Mouse (Mus musculus) kidney, adult 2 months (tissue): ENCODE measurements around the gene Atf7ip. TPM values are rescaled to one million over a fixed set of nuclear protein-coding genes. Genes with fewer than 3 reads are reported as not detected.
A peak's percentile ranks its signal among the peaks of the same experiment; 100 is the strongest.

Source experiments
- DNase-seq: peaks from one replicate; pipeline ENCODE4 v3.0.0; 2021
- H3K27ac ChIP-seq: fragments of 200-500 bp; 2 replicates; pipeline ENCODE4 v1.5.1; 2012; ENCODE audit warnings: low read depth, low read length, control low read depth, inconsistent platforms; ENCODE audit not compliant: insufficient read depth
- H3K27me3 ChIP-seq: fragments of 200-500 bp; replicated peaks from 2 replicates; pipeline ENCODE4 v1.6.1; 2012; ENCODE audit warnings: mild to moderate bottlenecking, moderate library complexity, low read length, inconsistent platforms; ENCODE audit not compliant: control insufficient read depth, insufficient read depth
- H3K36me3 ChIP-seq: fragments of 200-500 bp; 2 replicates; pipeline ENCODE4 v1.6.1; 2012; ENCODE audit warnings: mild to moderate bottlenecking, moderate library complexity, low read length, inconsistent platforms; ENCODE audit not compliant: control insufficient read depth, insufficient read depth
- H3K4me1 ChIP-seq: fragments of 200-500 bp; 2 replicates; pipeline ENCODE4 v1.6.1; 2011; ENCODE audit warnings: low read length; ENCODE audit not compliant: control insufficient read depth, insufficient read depth
- H3K4me3 ChIP-seq: fragments of 200-500 bp; 2 replicates; pipeline ENCODE4 v1.5.1; 2011; ENCODE audit warnings: mild to moderate bottlenecking, low read depth, low read length, control low read depth; ENCODE audit not compliant: insufficient read depth
- CTCF ChIP-seq: fragments of 200-500 bp; conservative IDR thresholded peaks from 2 replicates; pipeline ENCODE4 v1.5.1; 2011; ENCODE audit warnings: low read depth, mild to moderate bottlenecking, control low read depth, low read length, moderate library complexity, mixed read lengths; ENCODE audit not compliant: insufficient read depth, insufficient read length
- POLR2A ChIP-seq: fragments of 200-500 bp; IDR thresholded peaks from one replicate; pipeline ENCODE4 v1.6.1; 2011; ENCODE audit warnings: low read depth, low read length, control low read depth
- WGBS: fragments of 180-500 bp; shearing (Covaris S2); methylation state at CpG from one replicate; pipeline ENCODE4 v1.1.7; 2018; 5-methylcytosine and 5-hydroxymethylcytosine counted together
- polyA plus RNA-seq: library from polyadenylated mRNA; depleted of rRNA; stranded (reverse); fragments of >200 nt; gene quantifications from 2 replicates; pipeline ENCODE4 v1.2.3, GENCODE M21; 2012; rRNA removed

Atf7ip gene
- polyA plus RNA-seq, 1 experiment: 13.9 TPM

DNA sequence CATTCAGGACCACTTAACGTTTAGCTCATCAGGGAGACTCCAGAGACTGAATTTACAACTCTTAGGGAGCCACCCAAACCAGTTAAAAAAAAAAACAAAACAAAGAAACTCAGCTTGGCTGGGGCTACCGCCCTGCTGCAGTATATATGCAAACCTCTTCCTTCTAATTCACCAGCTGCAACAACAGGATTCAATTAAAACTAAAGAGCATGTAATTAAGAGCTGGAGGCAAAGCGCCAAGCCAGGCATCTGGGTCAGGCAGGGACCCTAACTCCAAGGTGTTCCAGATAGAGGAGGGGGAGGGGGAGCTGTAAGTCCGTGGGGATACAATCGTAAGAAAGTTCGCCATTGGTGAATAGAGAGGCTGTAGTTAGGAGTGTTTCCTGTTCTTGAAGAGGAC lies 140.2 kb downstream of the Atf7ip start:
- Histone ChIP-seq H3K4me1 (no peaks in the 10 kb centered on the region), H3K36me3 (no peaks in the 10 kb centered on the region), H3K27me3 (no peaks in the 10 kb centered on the region), H3K27ac (no peak overlapping the region), H3K4me3 (no peak overlapping the region)
- WGBS: 37% methylated on average over 6 of the region's 6 CpGs
- DNase-seq: no peak
- TF ChIP-seq POLR2A: no peak
- TF ChIP-seq CTCF: no peak

DNA sequence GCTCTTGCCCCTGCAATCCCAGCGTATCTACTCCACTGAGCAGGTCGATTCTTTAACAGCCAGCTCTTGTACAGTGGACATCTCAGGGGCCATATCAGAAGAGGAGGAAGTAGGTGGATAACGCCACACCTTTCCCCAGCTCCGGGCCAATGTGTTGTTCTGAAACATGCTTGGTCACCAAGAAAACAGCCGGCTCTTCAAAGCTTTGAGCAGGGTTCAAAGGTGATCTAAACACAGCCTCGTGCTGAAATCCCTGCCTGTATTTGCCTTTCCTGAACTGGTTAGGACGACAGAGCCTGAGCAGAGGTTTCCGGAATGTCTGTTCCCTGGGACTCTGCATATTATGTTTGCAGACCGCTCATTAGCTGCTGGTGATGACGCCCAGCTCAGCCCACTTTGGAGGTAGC lies 141.5 kb downstream of the Atf7ip start:
- H3K27ac ChIP-seq: no peak overlapping the region
- 57% methylated on average over 10 of the region's 10 CpGs for WGBS
- H3K27me3 ChIP-seq: no peaks in the 10 kb centered on the region
- H3K4me1 ChIP-seq: no peaks in the 10 kb centered on the region
- no peak overlapping the region for H3K4me3 ChIP-seq
- DNase-seq: peak; percentile 19
- no peaks in the 10 kb centered on the region for H3K36me3 ChIP-seq
- TF ChIP-seq CTCF (no peak), POLR2A (no peak)

- no peak for DNase-seq
- no peaks in the 10 kb centered on the region for H3K36me3 ChIP-seq
- H3K27me3 ChIP-seq: no peaks in the 10 kb centered on the region
- TF ChIP-seq POLR2A (no peak), CTCF (no peak)
- no peak overlapping the region for H3K27ac ChIP-seq
- H3K4me3 ChIP-seq: no peak overlapping the region
- 82% methylated on average over 8 of the region's 8 CpGs for WGBS
- no peaks in the 10 kb centered on the region for H3K4me1 ChIP-seq
Measured at GRCm38 (mm10) chr6:136650664-136651063, 144.7 kb downstream of the Atf7ip start.

DNA sequence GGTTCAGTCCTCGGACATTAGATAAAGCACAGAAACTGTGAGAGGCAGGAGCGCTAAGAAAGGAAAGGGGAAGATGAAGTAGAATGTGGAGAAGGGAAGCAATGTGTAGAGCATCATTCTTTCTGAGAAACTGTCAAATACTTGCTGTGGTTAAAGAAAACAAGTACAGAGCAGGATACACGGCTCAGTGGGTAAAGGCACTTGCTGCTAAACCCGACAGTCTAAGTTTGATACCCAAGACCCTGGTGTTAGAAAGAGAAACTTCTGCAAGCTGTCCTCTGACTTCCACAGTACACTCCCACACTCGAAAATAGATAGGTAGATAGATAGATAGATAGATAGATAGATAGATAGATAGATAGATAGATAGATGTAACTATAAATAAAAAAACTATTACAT lies 147.4 kb downstream of the Atf7ip start:
- H3K4me1 ChIP-seq: no peaks in the 10 kb centered on the region
- H3K4me3 ChIP-seq: no peak overlapping the region
- no peaks in the 10 kb centered on the region for H3K27me3 ChIP-seq
- H3K27ac ChIP-seq: no peak overlapping the region
- 44% methylated on average over 5 of the region's 5 CpGs for WGBS
- no peak for DNase-seq
- no peaks in the 10 kb centered on the region for H3K36me3 ChIP-seq
- TF ChIP-seq POLR2A (no peak), CTCF (no peak)

DNA sequence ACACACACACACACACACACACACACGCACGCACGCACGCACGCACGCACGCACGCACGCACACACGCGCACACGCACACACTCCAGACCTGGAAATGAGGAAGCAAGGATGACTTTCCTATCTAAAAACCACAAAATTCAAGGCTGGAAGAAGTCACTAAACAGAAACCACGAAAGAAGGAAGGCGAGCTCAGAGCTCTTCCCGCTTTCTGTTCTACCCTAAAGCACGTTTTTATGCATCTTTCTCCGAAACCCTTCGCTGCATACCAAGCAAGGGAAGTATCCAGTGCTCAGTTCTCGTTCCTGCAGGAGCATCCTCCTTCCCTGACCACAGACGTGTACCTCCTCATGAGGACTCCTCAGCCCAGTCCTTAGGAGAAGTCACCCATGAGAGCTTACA lies 148.5 kb downstream of the Atf7ip start:
- DNase-seq: no peak
- Histone ChIP-seq H3K27me3 (no peaks in the 10 kb centered on the region), H3K4me1 (no peaks in the 10 kb centered on the region), H3K4me3 (no peak overlapping the region), H3K27ac (no peak overlapping the region), H3K36me3 (no peaks in the 10 kb centered on the region)
- no peak for TF ChIP-seq CTCF
- TF ChIP-seq POLR2A: no peak
- 92% methylated on average over 20 of the region's 20 CpGs for WGBS

DNA sequence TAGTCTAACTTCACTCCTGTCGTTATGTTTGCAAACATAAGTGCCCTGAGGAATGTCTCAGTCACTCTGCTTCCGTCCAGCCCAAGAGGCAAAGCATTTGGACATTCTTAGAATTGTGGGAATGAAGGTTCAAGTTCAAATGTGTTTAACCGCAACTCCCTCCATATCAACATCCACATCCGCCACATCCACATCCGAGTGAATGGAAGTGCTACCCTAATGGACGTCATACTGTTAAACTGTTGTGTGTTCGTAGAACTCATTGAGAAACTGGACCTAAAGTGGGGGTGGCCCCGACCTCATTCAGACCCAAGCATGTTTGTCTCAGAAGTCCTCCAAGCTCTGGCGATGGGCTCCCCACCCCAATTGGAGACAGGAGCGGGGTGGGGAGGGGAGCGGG lies 149.8 kb downstream of the Atf7ip start:
- DNase-seq: no peak
- no peaks in the 10 kb centered on the region for H3K36me3 ChIP-seq
- H3K27me3 ChIP-seq: no peaks in the 10 kb centered on the region
- no peaks in the 10 kb centered on the region for H3K4me1 ChIP-seq
- 69% methylated on average over 11 of the region's 11 CpGs for WGBS
- no peak for TF ChIP-seq CTCF
- no peak overlapping the region for H3K27ac ChIP-seq
- H3K4me3 ChIP-seq: no peak overlapping the region

- TF ChIP-seq CTCF: no peak
- Histone ChIP-seq H3K27ac (no peak overlapping the region), H3K36me3 (no peaks in the 10 kb centered on the region), H3K4me3 (no peak overlapping the region), H3K4me1 (no peaks in the 10 kb centered on the region), H3K27me3 (no peaks in the 10 kb centered on the region)
- no peak for DNase-seq
- 80% methylated on average over 4 of the region's 4 CpGs for WGBS
Measured at GRCm38 (mm10) chr6:136658303-136658702, 152.3 kb downstream of the Atf7ip start.

DNA sequence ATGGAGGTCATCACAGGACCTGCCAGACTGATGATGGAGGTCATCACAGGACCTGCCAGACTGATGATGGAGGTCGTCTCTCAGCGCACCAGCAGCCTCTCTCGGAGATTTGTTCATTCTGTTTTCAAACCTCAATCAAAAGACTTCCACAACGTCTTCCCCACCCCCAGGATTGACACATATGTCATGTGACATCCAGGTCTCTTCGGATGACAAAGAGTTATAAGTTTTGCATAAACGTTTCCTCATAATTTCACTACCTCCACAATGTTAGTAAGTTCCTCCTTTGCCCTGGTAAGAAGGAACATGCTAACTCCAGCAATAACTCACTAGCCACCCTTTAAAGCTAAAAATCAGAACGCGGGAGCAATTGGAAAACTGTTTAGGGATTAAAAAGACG lies 153.3 kb downstream of the Atf7ip start:
- H3K27ac ChIP-seq: no peak overlapping the region
- TF ChIP-seq POLR2A (no peak), CTCF (no peak)
- no peaks in the 10 kb centered on the region for H3K27me3 ChIP-seq
- no peak overlapping the region for H3K4me3 ChIP-seq
- no peaks in the 10 kb centered on the region for H3K36me3 ChIP-seq
- H3K4me1 ChIP-seq: no peaks in the 10 kb centered on the region
- 92% methylated on average over 9 of the region's 9 CpGs for WGBS
- no peak for DNase-seq

Other genes starting within 250 kb of the Atf7ip start
- 0.05 TPM in 1 of 2 replicates, not detected in the other for gene Gm8994, start 178.6 kb upstream of the Atf7ip start, polyA plus RNA-seq
- 0.90 and 1.3 TPM in 2 replicates for gene E330021D16Rik, start 90.6 kb upstream of the Atf7ip start, polyA plus RNA-seq
- 16.7 and 22.8 TPM in 2 replicates for gene Plbd1, start 155.8 kb downstream of the Atf7ip start, polyA plus RNA-seq